Comparison of ENCODE assay signal across 9 mouse cellular contexts in the genomic region with DNA sequence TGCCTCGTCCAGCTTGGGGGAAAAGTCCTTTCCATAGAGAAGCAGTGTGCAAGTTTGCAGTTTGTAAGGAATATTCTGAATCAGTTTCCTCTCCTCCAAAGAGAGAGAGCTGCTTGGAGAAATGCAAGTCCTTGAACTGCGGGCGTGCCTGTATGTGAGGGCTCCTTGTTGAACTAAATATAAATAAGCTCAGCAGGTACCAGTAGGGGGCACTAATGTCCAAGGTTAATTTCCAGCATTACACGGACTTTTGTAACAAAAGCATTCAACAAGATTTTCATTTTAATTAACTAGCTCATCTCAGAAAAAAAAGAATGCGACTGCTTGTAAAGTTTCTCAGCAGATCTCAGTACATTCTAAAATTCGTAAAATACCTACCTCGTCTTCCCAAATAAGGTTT. TPM values are rescaled to one million over a fixed set of nuclear protein-coding genes. Genes with fewer than 3 reads are reported as not detected.
DNase-seq lines count a peak whose midpoint lies in the region; ATAC-seq and TF ChIP-seq lines count a peak whose summit lies in the region.
"Had no signal": no experiment of that assay in that cellular context is flagged by ENCODE, and none has a peak within 500 bp of the region (broad histone marks: within the 10 kb centered on the region; RNA-seq: fewer than 3 reads in every experiment).

No protein-coding gene starts in this region.

- intact Hi-C loops in left cerebral cortex, adult 2 months (cut with DNase I), result loop anchor here (1.0 kb wide), 1 partner anchor 132 kb away; no protein-coding TSS in a partner anchor

- DNase-seq in midbrain, embryonic 14.5 days, result peak; percentile 91
- peak; percentile 70 for DNase-seq in T-cell, adult 2 months (ENCODE audit: low spot score)
- DNase-seq in cerebellum, adult 8-10 months, result peak; percentile 72
- DNase-seq in gastrocnemius, postnatal 4 days (ENCODE audit: low spot score in 2 of 2), result peak; percentile 35 to 54
- DNase-seq in left cerebral cortex, adult 2 months (ENCODE audit: extremely low spot score in 1 of 2, low spot score in 2 of 2), result peak; percentile 47 to 56
- peak; percentile 81 for DNase-seq in retina, postnatal 1 day

- no peak for ATAC-seq in midbrain, embryonic 14.5 days (ENCODE audit: low FRiP score, low TSS enrichment)
- ATAC-seq in midbrain, embryonic 15.5 days (replicated peaks), result no peak; the same call in 1 of the 2 replicates

- no peak overlapping the region for H3K9ac ChIP-seq in midbrain, embryonic 14.5 days (replicated peaks; ENCODE audit: low read length)
- no peak overlapping the region for H3K9ac ChIP-seq in midbrain, embryonic 15.5 days
- H3K9ac ChIP-seq: heart, embryonic 13.5 days; neural tube, embryonic 13.5 days had no signal

- H3K4me3 ChIP-seq in midbrain, embryonic 14.5 days (replicated peaks; ENCODE audit: low read depth, low read length), result no peak overlapping the region
- no peak overlapping the region for H3K4me3 ChIP-seq in midbrain, embryonic 15.5 days
- H3K4me3 ChIP-seq in left cerebral cortex, adult 2 months, result no peak overlapping the region
- H3K4me3 ChIP-seq: heart, embryonic 13.5 days; neural tube, embryonic 13.5 days had no signal

- WGBS in midbrain, embryonic 14.5 days, result 67% methylated on average over 7 of the region's 7 CpGs
- 68% methylated on average over 7 of the region's 7 CpGs for WGBS in midbrain, embryonic 15.5 days

- peak; percentile 76 for TF ChIP-seq CTCF in left cerebral cortex, adult 2 months (IDR thresholded peaks at IDR 0.05)

- H3K27me3 ChIP-seq in midbrain, embryonic 14.5 days (ENCODE audit: control insufficient read depth, insufficient read depth, low read length), result no peaks in the 10 kb centered on the region
- no peaks in the 10 kb centered on the region for H3K27me3 ChIP-seq in midbrain, embryonic 15.5 days (replicated peaks)
- H3K27me3 ChIP-seq: heart, embryonic 13.5 days; neural tube, embryonic 13.5 days had no signal

- peaks cover 67% of the 10 kb centered on the region for H3K36me3 ChIP-seq in midbrain, embryonic 14.5 days (ENCODE audit: control insufficient read depth, insufficient read depth, low read length)
- peaks cover 21% of the 10 kb centered on the region for H3K36me3 ChIP-seq in midbrain, embryonic 15.5 days (replicated peaks)

- H3K27ac ChIP-seq in midbrain, embryonic 14.5 days (replicated peaks; ENCODE audit: low read depth, low read length), result no peak overlapping the region
- no peak overlapping the region for H3K27ac ChIP-seq in midbrain, embryonic 15.5 days
- no peak overlapping the region for H3K27ac ChIP-seq in left cerebral cortex, adult 2 months
- H3K27ac ChIP-seq: heart, embryonic 13.5 days; neural tube, embryonic 13.5 days had no signal

- no peaks in the 10 kb centered on the region for H3K4me1 ChIP-seq in midbrain, embryonic 14.5 days (ENCODE audit: control insufficient read depth, insufficient read depth, low read length)
- H3K4me1 ChIP-seq in midbrain, embryonic 15.5 days, result no peaks in the 10 kb centered on the region
- H3K4me1 ChIP-seq: neural tube, embryonic 13.5 days had no signal

- no peak overlapping the region for H3K4me2 ChIP-seq in midbrain, embryonic 14.5 days (ENCODE audit: low read length)
- H3K4me2 ChIP-seq in midbrain, embryonic 15.5 days, result no peak overlapping the region
- H3K4me2 ChIP-seq: heart, embryonic 13.5 days; neural tube, embryonic 13.5 days had no signal

- H3K9me3 ChIP-seq in midbrain, embryonic 14.5 days (ENCODE audit: control insufficient read depth, low read length), result no peaks in the 10 kb centered on the region
- H3K9me3 ChIP-seq in midbrain, embryonic 15.5 days, result no peaks in the 10 kb centered on the region
- H3K9me3 ChIP-seq: heart, embryonic 13.5 days; neural tube, embryonic 13.5 days had no signal

RNA-seq across cellular contexts. Expression of a gene that starts 13.9 kb away (rescaled TPM):
- polyA plus RNA-seq in midbrain, embryonic 14.5 days (2014; fragmentation: Nextera tagmentation; extraction: Ambion mirVana), result 68.2 and 76.7 TPM in 2 replicates
- polyA plus RNA-seq in midbrain, embryonic 15.5 days (2015; fragmentation: Nextera tagmentation; extraction: Ambion mirVana), result 63.7 and 65.5 TPM in 2 replicates
- 10 to 100 TPM; 34.4 to 38.8 TPM for total RNA-seq in gastrocnemius, postnatal 4 days (2021)
- total RNA-seq in left cerebral cortex, adult 2 months (2021), result 10 to 100 TPM; 64.0 to 66.9 TPM
